Mouse (Mus musculus): ENCODE data around the gene Rwdd2a. TPM values are rescaled to one million over a fixed set of nuclear protein-coding genes. Genes with fewer than 3 reads are reported as not detected.
"Not testable (repeated sequence)": the region's sequence is repeated elsewhere in the genome, so short reads cannot be mapped to it uniquely, and the experiment has no call there.

Rwdd2a gene
- total and polyA plus RNA-seq, 2 experiments from 2014 or later, result 2.2 TPM; not detected in 1

DNA sequence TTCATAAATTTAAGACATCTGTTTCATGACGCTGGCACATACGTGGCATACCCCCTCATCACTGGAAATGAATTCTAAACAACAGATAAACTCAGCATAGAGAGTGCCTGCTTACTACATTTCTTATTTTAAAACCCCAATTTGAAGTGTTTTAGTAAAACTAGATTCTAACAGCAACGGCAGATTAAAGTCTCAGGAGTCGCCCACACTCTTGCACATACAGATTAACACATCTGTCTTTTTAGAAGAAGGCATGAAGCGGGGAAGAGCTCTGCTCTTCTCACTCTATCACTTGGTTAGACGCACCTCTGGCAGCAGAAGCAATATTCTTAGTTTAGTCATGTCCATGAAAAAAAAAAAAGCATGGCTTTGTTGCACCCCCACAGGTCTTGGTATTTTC is 3.4 kb downstream of the Rwdd2a start:
- no peak for DNase-seq (ENCODE audit: low spot score)
- Histone ChIP-seq H3K9me3 (replicated peaks; ENCODE audit: control insufficient read depth, low read length) (no peaks in the 10 kb centered on the region), H3K36me3 (replicated peaks; ENCODE audit: control insufficient read depth, insufficient read depth, low read length) (no peaks in the 10 kb centered on the region), H3K27me3 (ENCODE audit: control insufficient read depth, insufficient read depth, low read length) (no peaks in the 10 kb centered on the region), H3K4me3 (ENCODE audit: low read depth, low read length) (no peak overlapping the region), H3K4me2 (ENCODE audit: low read depth, low read length) (no peak overlapping the region), H3K4me1 (ENCODE audit: control insufficient read depth, insufficient read depth) (peaks cover 7% of the 10 kb centered on the region; the same call in 1 of the 2 replicates), H3K9ac (replicated peaks; ENCODE audit: low read depth, low read length) (no peak overlapping the region), H3K27ac (ENCODE audit: low read depth) (no peak overlapping the region)
- no peak for TF ChIP-seq CTCF (IDR thresholded peaks at IDR 0.05; ENCODE audit: low read depth)
- no peak for TF ChIP-seq EP300 (IDR thresholded peaks at IDR 0.05; ENCODE audit: low read depth)
- 90% methylated on average over 6 of the region's 6 CpGs for WGBS
- ATAC-seq (ENCODE audit: insufficient read depth, low read depth), result no peak

DNA sequence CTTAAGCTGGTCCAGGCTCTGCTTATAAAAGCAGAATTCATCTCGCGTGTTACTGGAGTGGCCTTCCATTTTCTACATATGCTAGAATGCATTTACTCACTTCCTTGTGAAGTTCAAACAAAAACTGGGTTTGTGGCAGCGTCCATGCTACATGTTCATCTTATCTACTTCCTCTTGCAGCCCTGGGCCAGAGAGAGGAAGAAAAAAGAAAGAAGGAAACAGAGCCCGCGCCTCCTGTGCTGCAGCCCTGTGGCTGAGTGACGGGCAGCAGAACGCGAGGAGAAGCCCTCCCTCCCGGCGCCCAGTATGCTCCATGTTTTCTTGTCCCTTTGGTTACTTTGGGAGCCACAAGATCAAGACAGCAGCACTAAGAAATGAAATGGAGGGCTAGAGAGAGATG is 7.9 kb downstream of the Rwdd2a start:
- no peaks in the 10 kb centered on the region for H3K9me3 ChIP-seq (replicated peaks; ENCODE audit: control insufficient read depth, low read length)
- H3K36me3 ChIP-seq (replicated peaks; ENCODE audit: control insufficient read depth, insufficient read depth, low read length), result no peaks in the 10 kb centered on the region
- DNase-seq (ENCODE audit: low spot score), result no peak
- H3K4me2 ChIP-seq (ENCODE audit: low read depth, low read length), result no peak overlapping the region
- no peak for ATAC-seq (ENCODE audit: insufficient read depth, low read depth)
- H3K27ac ChIP-seq (ENCODE audit: low read depth), result no peak overlapping the region
- no peak overlapping the region for H3K9ac ChIP-seq (replicated peaks; ENCODE audit: low read depth, low read length)
- TF ChIP-seq CTCF (IDR thresholded peaks at IDR 0.05; ENCODE audit: low read depth) (no peak), EP300 (IDR thresholded peaks at IDR 0.05; ENCODE audit: low read depth) (no peak)
- no peaks in the 10 kb centered on the region for H3K27me3 ChIP-seq (ENCODE audit: control insufficient read depth, insufficient read depth, low read length)
- H3K4me3 ChIP-seq (ENCODE audit: low read depth, low read length), result no peak overlapping the region
- no peaks in the 10 kb centered on the region for H3K4me1 ChIP-seq (ENCODE audit: control insufficient read depth, insufficient read depth)
- WGBS, result 59% methylated on average over 10 of the region's 10 CpGs

DNA sequence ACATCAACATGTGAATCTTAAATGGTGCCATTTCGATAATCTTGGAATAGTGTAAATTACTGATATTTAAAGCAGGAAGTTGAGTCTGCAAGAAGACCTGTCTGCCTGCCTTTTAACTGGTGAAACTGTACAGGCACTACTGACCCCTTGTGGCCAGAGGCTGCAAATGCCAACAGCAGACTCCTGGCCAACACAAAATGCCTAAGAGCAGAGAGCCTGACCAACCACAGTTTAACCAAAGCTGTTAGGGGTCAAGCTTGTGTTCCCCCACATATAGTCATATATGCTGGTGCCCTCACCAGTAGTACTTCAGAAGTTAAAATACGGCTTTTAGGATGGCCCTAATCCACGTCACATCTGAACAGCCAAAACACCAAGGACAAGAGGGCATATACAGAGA is 11.9 kb downstream of the Rwdd2a start:
- peak; percentile 64 for ATAC-seq (ENCODE audit: insufficient read depth, low read depth)

GRCm38 (mm10) chr9:86587019-86587795 is 15.4 kb downstream of the Rwdd2a start:
- Histone ChIP-seq H3K9me3 (replicated peaks; ENCODE audit: control insufficient read depth, low read length) (no peaks in the 10 kb centered on the region), H3K4me2 (ENCODE audit: low read depth, low read length) (no peak overlapping the region), H3K36me3 (replicated peaks; ENCODE audit: control insufficient read depth, insufficient read depth, low read length) (no peaks in the 10 kb centered on the region), H3K4me1 (ENCODE audit: control insufficient read depth, insufficient read depth) (no peaks in the 10 kb centered on the region), H3K27ac (ENCODE audit: low read depth) (no peak overlapping the region), H3K4me3 (ENCODE audit: low read depth, low read length) (no peak overlapping the region), H3K27me3 (ENCODE audit: control insufficient read depth, insufficient read depth, low read length) (no peaks in the 10 kb centered on the region), H3K9ac (replicated peaks; ENCODE audit: low read depth, low read length) (no peak overlapping the region)
- DNase-seq (ENCODE audit: low spot score) (no peak), ATAC-seq (ENCODE audit: insufficient read depth, low read depth) (no peak)
- 86% methylated on average over 11 of the region's 11 CpGs for WGBS
- no peak for TF ChIP-seq EP300 (IDR thresholded peaks at IDR 0.05; ENCODE audit: low read depth)
- no peak for TF ChIP-seq CTCF (IDR thresholded peaks at IDR 0.05; ENCODE audit: low read depth)

More for the DNA sequence above, 11.9 kb downstream of the Rwdd2a start:
- Histone ChIP-seq H3K4me3 (ENCODE audit: low read depth, low read length) (no peak overlapping the region), H3K9ac (replicated peaks; ENCODE audit: low read depth, low read length) (no peak overlapping the region), H3K4me2 (ENCODE audit: low read depth, low read length) (no peak overlapping the region), H3K36me3 (replicated peaks; ENCODE audit: control insufficient read depth, insufficient read depth, low read length) (no peaks in the 10 kb centered on the region), H3K27ac (ENCODE audit: low read depth) (no peak overlapping the region), H3K9me3 (replicated peaks; ENCODE audit: control insufficient read depth, low read length) (no peaks in the 10 kb centered on the region), H3K4me1 (ENCODE audit: control insufficient read depth, insufficient read depth) (no peaks in the 10 kb centered on the region), H3K27me3 (ENCODE audit: control insufficient read depth, insufficient read depth, low read length) (no peaks in the 10 kb centered on the region)
- 47% methylated on average over 3 of the region's 3 CpGs for WGBS
- TF ChIP-seq CTCF (IDR thresholded peaks at IDR 0.05; ENCODE audit: low read depth) (peak; percentile 91), EP300 (IDR thresholded peaks at IDR 0.05; ENCODE audit: low read depth) (no peak)
- DNase-seq (ENCODE audit: low spot score), result peak; percentile 58

- Histone ChIP-seq H3K27ac (ENCODE audit: low read depth) (no peak overlapping the region), H3K9me3 (replicated peaks; ENCODE audit: control insufficient read depth, low read length) (no peaks in the 10 kb centered on the region), H3K4me2 (ENCODE audit: low read depth, low read length) (peak overlapping the region; percentile 44), H3K4me3 (ENCODE audit: low read depth, low read length) (peak overlapping the region; percentile 2; the same call in 1 of the 2 replicates), H3K36me3 (replicated peaks; ENCODE audit: control insufficient read depth, insufficient read depth, low read length) (no peaks in the 10 kb centered on the region), H3K4me1 (ENCODE audit: control insufficient read depth, insufficient read depth) (peaks cover 9% of the 10 kb centered on the region; the same call in 1 of the 2 replicates), H3K27me3 (ENCODE audit: control insufficient read depth, insufficient read depth, low read length) (no peaks in the 10 kb centered on the region), H3K9ac (replicated peaks; ENCODE audit: low read depth, low read length) (no peak overlapping the region)
- DNase-seq (ENCODE audit: low spot score) (peak; percentile 59), ATAC-seq (ENCODE audit: insufficient read depth, low read depth) (no peak)
- 54% methylated on average over 19 of the region's 19 CpGs for WGBS
- TF ChIP-seq EP300 (IDR thresholded peaks at IDR 0.05; ENCODE audit: low read depth) (no peak), CTCF (IDR thresholded peaks at IDR 0.05; ENCODE audit: low read depth) (peak; percentile 73)
These were observed 21.2 kb downstream of the Rwdd2a start for GRCm38 (mm10) chr9:86592676-86593668.

GRCm38 (mm10) chr9:86594357-86594767 is 22.6 kb downstream of the Rwdd2a start:
- H3K9me3 ChIP-seq (replicated peaks; ENCODE audit: control insufficient read depth, low read length); H3K9ac ChIP-seq (replicated peaks; ENCODE audit: low read depth, low read length); H3K4me3 ChIP-seq (ENCODE audit: low read depth, low read length); H3K27me3 ChIP-seq (ENCODE audit: control insufficient read depth, insufficient read depth, low read length); DNase-seq (ENCODE audit: low spot score); H3K27ac ChIP-seq (ENCODE audit: low read depth); H3K36me3 ChIP-seq (replicated peaks; ENCODE audit: control insufficient read depth, insufficient read depth, low read length): not testable (repeated sequence)
- WGBS, result 10% methylated on average over 9 of the region's 10 CpGs
- Histone ChIP-seq H3K4me2 (ENCODE audit: low read depth, low read length) (peak overlapping the region; percentile 24; the same call in 1 of the 2 replicates), H3K4me1 (ENCODE audit: control insufficient read depth, insufficient read depth) (peaks cover 12% of the 10 kb centered on the region)
- ATAC-seq (ENCODE audit: insufficient read depth, low read depth), result peak; percentile 68

DNA sequence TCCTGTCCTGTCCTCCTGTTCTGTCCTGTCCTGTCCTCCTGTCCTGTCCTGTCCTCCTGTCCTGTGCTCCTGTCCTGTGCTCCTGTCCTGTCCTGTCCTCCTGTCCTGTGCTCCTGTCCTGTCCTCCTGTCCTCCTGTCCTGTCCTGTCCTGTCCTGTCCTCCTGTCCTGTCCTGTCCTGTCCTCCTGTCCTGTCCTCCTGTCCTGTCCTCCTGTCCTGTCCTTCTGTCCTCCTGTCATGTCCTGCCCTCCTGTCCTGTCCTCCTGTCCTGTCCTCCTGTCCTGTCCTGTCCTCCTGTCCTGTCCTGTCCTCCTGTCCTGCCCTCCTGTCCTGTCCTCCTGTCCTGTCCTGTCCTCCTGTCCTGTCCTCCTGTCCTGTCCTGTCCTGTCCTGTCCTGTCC is 25.2 kb downstream of the Rwdd2a start:
- H3K9me3 ChIP-seq (replicated peaks; ENCODE audit: control insufficient read depth, low read length); H3K9ac ChIP-seq (replicated peaks; ENCODE audit: low read depth, low read length); DNase-seq (ENCODE audit: low spot score); H3K4me2 ChIP-seq (ENCODE audit: low read depth, low read length); H3K36me3 ChIP-seq (replicated peaks; ENCODE audit: control insufficient read depth, insufficient read depth, low read length); H3K4me3 ChIP-seq (ENCODE audit: low read depth, low read length); ATAC-seq (ENCODE audit: insufficient read depth, low read depth); H3K27me3 ChIP-seq (ENCODE audit: control insufficient read depth, insufficient read depth, low read length); H3K27ac ChIP-seq (ENCODE audit: low read depth): not testable (repeated sequence)
- H3K4me1 ChIP-seq (ENCODE audit: control insufficient read depth, insufficient read depth), result peaks cover 19% of the 10 kb centered on the region
